Mouse (Mus musculus): ENCODE results near the gene Wwc2.
"Not testable (repeated sequence)": the region's sequence is repeated elsewhere in the genome, so short reads cannot be mapped to it uniquely, and the experiment has no call there.

Wwc2 gene

GRCm38 (mm10) chr8:47843651-47844050, 147.1 kb downstream of the Wwc2 start:
- no peak for DNase-seq

- no peak for DNase-seq
These were observed 147.7 kb downstream of the Wwc2 start for GRCm38 (mm10) chr8:47843063-47843462.

- no peak for DNase-seq
These were observed 156.8 kb downstream of the Wwc2 start for GRCm38 (mm10) chr8:47833944-47834343.

- no peak for DNase-seq
These were observed 158.1 kb downstream of the Wwc2 start for GRCm38 (mm10) chr8:47832616-47833015.

- DNase-seq: peak in 1 of 2 experiments; percentile 43
These were observed 163.8 kb downstream of the Wwc2 start for GRCm38 (mm10) chr8:47826911-47827310.

GRCm38 (mm10) chr8:47825596-47825995, 165.1 kb downstream of the Wwc2 start:
- DNase-seq: peak in 1 of 2 experiments; percentile 35

GRCm38 (mm10) chr8:47824182-47824581, 166.5 kb downstream of the Wwc2 start, which contains the start of gene Cldn22:
Cldn22 (plus strand) TSS chr8:47824482.
- DNase-seq: no peak

GRCm38 (mm10) chr8:47823777-47824176, 166.9 kb downstream of the Wwc2 start:
- no peak for DNase-seq

- not testable (repeated sequence) for DNase-seq
These were observed 168.2 kb downstream of the Wwc2 start for GRCm38 (mm10) chr8:47822541-47822940.

GRCm38 (mm10) chr8:47821843-47822242, 168.9 kb downstream of the Wwc2 start, which contains the start of gene Cldn24:
Cldn24 (plus strand) TSS chr8:47822143.
- no peak for DNase-seq

GRCm38 (mm10) chr8:47820914-47821772, 169.6 kb downstream of the Wwc2 start:
- no peak for DNase-seq

GRCm38 (mm10) chr8:47819034-47819433, 171.7 kb downstream of the Wwc2 start:
- no peak for DNase-seq

- DNase-seq: peak in 1 of 2 experiments; percentile 26
These were observed 179.5 kb downstream of the Wwc2 start for GRCm38 (mm10) chr8:47811221-47811620.

GRCm38 (mm10) chr8:47810666-47811015, 180.1 kb downstream of the Wwc2 start:
- DNase-seq: peak in 1 of 2 experiments; percentile 52

GRCm38 (mm10) chr8:47809970-47810665, 180.6 kb downstream of the Wwc2 start:
- no peak for DNase-seq

- DNase-seq: no peak
These were observed 186.5 kb downstream of the Wwc2 start for GRCm38 (mm10) chr8:47804262-47804661.

GRCm38 (mm10) chr8:47802349-47802748, 188.4 kb downstream of the Wwc2 start:
- DNase-seq: no peak

- DNase-seq: no peak
These were observed 191.3 kb downstream of the Wwc2 start for GRCm38 (mm10) chr8:47799438-47799837.

GRCm38 (mm10) chr8:47791986-47792385, 198.7 kb downstream of the Wwc2 start:
- peak in 1 of 2 experiments; percentile 10 for DNase-seq

- DNase-seq: no peak
These were observed 203.0 kb downstream of the Wwc2 start for GRCm38 (mm10) chr8:47787705-47788104.

- no peak for DNase-seq
These were observed 204.4 kb downstream of the Wwc2 start for GRCm38 (mm10) chr8:47786323-47786722.

- DNase-seq: no peak
These were observed 206.3 kb downstream of the Wwc2 start for GRCm38 (mm10) chr8:47784436-47784835.

- no peak for DNase-seq
These were observed 206.8 kb downstream of the Wwc2 start for GRCm38 (mm10) chr8:47783944-47784343.

GRCm38 (mm10) chr8:47783544-47783943, 207.2 kb downstream of the Wwc2 start:
- DNase-seq: no peak
